ENCODE assay signal across 7 mouse cellular contexts in the genomic region with DNA sequence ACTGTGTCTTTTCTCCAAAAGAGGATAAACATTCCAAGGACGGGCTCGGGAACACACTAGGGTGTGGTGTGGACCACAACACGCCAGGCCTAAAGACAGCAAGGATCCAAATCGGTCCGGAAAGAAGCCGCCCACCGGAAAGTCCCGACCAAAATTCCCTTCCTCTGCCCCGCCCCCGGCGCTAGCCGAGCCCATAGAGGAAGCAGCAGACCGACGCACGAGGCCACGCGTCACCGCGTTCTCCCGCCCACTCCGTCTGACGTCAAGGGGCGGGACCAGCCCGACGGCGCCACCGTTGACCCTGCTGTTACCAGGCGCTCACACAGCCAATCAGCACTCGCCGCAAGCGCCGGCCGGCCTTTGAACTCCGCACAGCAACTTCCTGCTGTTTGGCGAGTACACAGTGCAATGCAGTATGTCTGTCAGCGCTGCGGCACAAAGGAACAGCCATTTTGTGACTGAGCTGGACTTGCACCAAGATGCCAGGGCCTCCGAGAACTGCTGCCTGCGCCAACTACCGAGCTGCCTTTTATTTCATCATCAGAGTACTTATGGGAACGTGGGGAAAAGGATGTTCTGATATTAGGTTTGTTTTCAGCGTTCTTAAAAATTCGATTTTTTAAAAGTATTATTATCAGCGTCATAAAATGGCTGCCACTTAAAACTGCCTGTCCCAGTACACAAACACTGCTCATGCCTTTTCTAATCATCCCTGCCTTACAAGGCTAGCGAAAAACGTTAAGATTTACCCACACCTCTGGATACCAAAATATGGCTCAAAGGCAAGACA. TPM values are rescaled to one million over a fixed set of nuclear protein-coding genes. Genes with fewer than 3 reads are reported as not detected.
DNase-seq lines count a peak whose midpoint lies in the region; ATAC-seq and TF ChIP-seq lines count a peak whose summit lies in the region.

No protein-coding gene starts in this region.

- ATAC-seq in intestine, postnatal 0 days: peak; percentile 95
- ATAC-seq in midbrain, embryonic 12.5 days (ENCODE audit: low FRiP score, low read depth): peak; percentile 99

- TF ChIP-seq CTCF in intestine, postnatal 0 days (IDR thresholded peaks at IDR 0.05; ENCODE audit: low read depth): 0 out of 2 replicates have a peak, but pooled peaks have one; percentile 14
- no peak for TF ChIP-seq CTCF in small intestine, adult 2 months (IDR thresholded peaks at IDR 0.05; ENCODE audit: extremely low read depth, insufficient read length, insufficient replicate concordance, low read depth, low read length)

- H3K36me3 ChIP-seq in intestine, postnatal 0 days (ENCODE audit: control insufficient read depth, insufficient read depth): no peaks in the 10 kb centered on the region; the same call in 1 of the 2 replicates
- 0 out of 2 replicates have a peak, but pooled peaks cover 6% of the 10 kb centered on the region for H3K36me3 ChIP-seq in midbrain, embryonic 12.5 days
- peaks cover 6% of the 10 kb centered on the region; the same call in 1 of the 2 replicates for H3K36me3 ChIP-seq in small intestine, adult 2 months (ENCODE audit: control insufficient read depth, insufficient read depth, low read length)

- peak; percentile 83 for TF ChIP-seq POLR2A in small intestine, adult 2 months (IDR thresholded peaks at IDR 0.05; ENCODE audit: low read depth, low read length)

- H3K9me3 ChIP-seq in intestine, postnatal 0 days (ENCODE audit: control insufficient read depth): no peaks in the 10 kb centered on the region
- H3K9me3 ChIP-seq in midbrain, embryonic 12.5 days: no peaks in the 10 kb centered on the region

- under 1% methylated on average over 46 of the region's 46 CpGs for WGBS in intestine, postnatal 0 days
- WGBS in midbrain, embryonic 12.5 days: under 1% methylated on average over 46 of the region's 46 CpGs
- WGBS in small intestine, adult 2 months: under 1% methylated on average over 46 of the region's 46 CpGs

- H3K4me1 ChIP-seq in intestine, postnatal 0 days (replicated peaks; ENCODE audit: control insufficient read depth, insufficient read depth, low read length): peaks cover 20% of the 10 kb centered on the region
- H3K4me1 ChIP-seq in midbrain, embryonic 12.5 days: peaks cover 36% of the 10 kb centered on the region
- peaks cover 17% of the 10 kb centered on the region; the same call in 1 of the 2 replicates for H3K4me1 ChIP-seq in small intestine, adult 2 months (ENCODE audit: control insufficient read depth, insufficient read depth, insufficient read length, low read length)

- no peaks in the 10 kb centered on the region for H3K27me3 ChIP-seq in intestine, postnatal 0 days (replicated peaks; ENCODE audit: control insufficient read depth, insufficient read depth, low read length)
- no peaks in the 10 kb centered on the region for H3K27me3 ChIP-seq in midbrain, embryonic 12.5 days
- no peaks in the 10 kb centered on the region for H3K27me3 ChIP-seq in small intestine, adult 2 months (ENCODE audit: control insufficient read depth, insufficient read depth, low read length)

- peak; percentile 100 for DNase-seq in adrenal gland, adult 8-10 months
- peak; percentile 100 for DNase-seq in embryo, embryonic 9.5 days (ENCODE audit: extremely low spot score)
- DNase-seq in gastrocnemius, postnatal 4 days (ENCODE audit: low spot score in 2 of 2): peak; percentile 100
- DNase-seq in left cerebral cortex, postnatal 4 days: peak; percentile 100

- H3K4me3 ChIP-seq in intestine, postnatal 0 days (ENCODE audit: low read depth, low read length): peak overlapping the region; percentile 44
- peak overlapping the region; percentile 49 for H3K4me3 ChIP-seq in midbrain, embryonic 12.5 days
- H3K4me3 ChIP-seq in small intestine, adult 2 months (ENCODE audit: low read depth, low read length): peak overlapping the region; percentile 55

- H3K4me2 ChIP-seq in intestine, postnatal 0 days (replicated peaks; ENCODE audit: low read depth): peak overlapping the region; percentile 72
- H3K4me2 ChIP-seq in midbrain, embryonic 12.5 days (replicated peaks): peak overlapping the region; percentile 66

- H3K27ac ChIP-seq in intestine, postnatal 0 days (ENCODE audit: low read depth, low read length): peak overlapping the region; percentile 86
- H3K27ac ChIP-seq in midbrain, embryonic 12.5 days (replicated peaks): peak overlapping the region; percentile 96
- peak overlapping the region; percentile 90 for H3K27ac ChIP-seq in small intestine, adult 2 months (ENCODE audit: insufficient read depth, low read depth, low read length)

- intact Hi-C loops in left cerebral cortex, postnatal 4 days (cut with DNase I): loop anchor here (2.0 kb wide), 2 partner anchors 19 to 77 kb away; no protein-coding TSS in a partner anchor

- peak overlapping the region; percentile 53 for H3K9ac ChIP-seq in intestine, postnatal 0 days (ENCODE audit: low read depth, low read length)
- peak overlapping the region; percentile 59 for H3K9ac ChIP-seq in midbrain, embryonic 12.5 days (replicated peaks)

RNA-seq across cellular contexts. Expression of a gene that starts 3.8 kb away (rescaled TPM):
- total RNA-seq in adrenal gland, adult 8-10 months (2022): 10 to 100 TPM; 38.6 to 65.5 (median 49.7) TPM
- 10 to 100 TPM; 54.1 to 72.1 TPM for total RNA-seq in gastrocnemius, postnatal 4 days (2021)
- 19.3 and 25.4 TPM in 2 replicates for polyA plus RNA-seq in intestine, postnatal 0 days (2015; fragmentation: Nextera tagmentation; extraction: Ambion mirVana)
- total RNA-seq in left cerebral cortex, postnatal 4 days (2021): 10 to 100 TPM; 52.5 to 57.9 TPM
- 54.8 and 61.4 TPM in 2 replicates for polyA plus RNA-seq in midbrain, embryonic 12.5 days (2016; fragmentation: Nextera tagmentation; extraction: Ambion mirVana)
- 12.3 and 28.0 TPM in 2 replicates for polyA plus RNA-seq in small intestine, adult 2 months (2012; rRNA removed)

Comparison
In these comparisons a context has a peak if more than half of its experiments do, and no peak if none do; other contexts are left out.
1. Peak in every context shown above with its lines: DNase-seq, ATAC-seq, H3K4me3 ChIP-seq and H3K27ac ChIP-seq.